Mouse (Mus musculus) megakaryocyte, embryonic 14.5 days (primary cell): ENCODE data around the gene Olfr127.

Experiments
- FLI1 ChIP-seq: IDR thresholded peaks from 2 replicates; pipeline ENCODE4 v1.6.1; 2012; ENCODE audit warnings: low read length, inconsistent platforms, mixed read lengths
- GATA1 ChIP-seq: IDR thresholded peaks from 3 replicates; pipeline ENCODE4 v1.6.1; 2012; ENCODE audit warnings: mixed read lengths, low read length, inconsistent platforms, borderline replicate concordance

DNA sequence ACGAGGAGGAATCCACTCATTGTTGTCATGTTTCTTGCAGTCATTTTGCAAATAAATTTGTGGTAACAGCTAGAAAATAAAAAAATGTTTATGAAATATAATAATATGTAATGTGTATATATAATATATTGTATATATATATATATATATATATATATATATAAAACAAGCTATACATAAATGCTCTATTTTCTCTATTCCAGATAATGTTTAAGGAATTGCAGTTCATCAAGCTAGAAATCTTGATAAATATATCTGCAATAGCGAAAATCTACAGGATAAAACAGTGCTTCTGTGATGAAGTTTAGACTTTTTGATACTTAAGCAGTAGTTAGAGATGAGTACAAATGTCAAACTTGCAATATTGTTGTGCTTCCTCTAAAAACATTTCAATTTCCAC lies 52.7 kb downstream of the Olfr127 start, which contains the start of gene Olfr761:
- TF ChIP-seq GATA1, result no peak
- TF ChIP-seq FLI1, result no peak
